Mouse (Mus musculus) liver, adult 2 months (tissue): ENCODE measurements at regions not wholly inside any gene's neighbourhood (a gene's known extent, or its start where the extent isn't known, plus 50 kb on each side); places are given as distances from the start of the nearest gene placed in this dataset.

Experiments used
- CTCF ChIP-seq: fragments of 200-500 bp; IDR thresholded peaks from 2 replicates; pipeline ENCODE4 v1.5.1; 2011; ENCODE audit warnings: low read depth, low read length, control low read depth
- POLR2A ChIP-seq: fragments of 200-500 bp; IDR thresholded peaks from 2 replicates; pipeline ENCODE4 v1.6.1; 2011; ENCODE audit warnings: low read length, control low read depth; ENCODE audit not compliant: insufficient read depth; ENCODE audit errors: extremely low read depth

DNA sequence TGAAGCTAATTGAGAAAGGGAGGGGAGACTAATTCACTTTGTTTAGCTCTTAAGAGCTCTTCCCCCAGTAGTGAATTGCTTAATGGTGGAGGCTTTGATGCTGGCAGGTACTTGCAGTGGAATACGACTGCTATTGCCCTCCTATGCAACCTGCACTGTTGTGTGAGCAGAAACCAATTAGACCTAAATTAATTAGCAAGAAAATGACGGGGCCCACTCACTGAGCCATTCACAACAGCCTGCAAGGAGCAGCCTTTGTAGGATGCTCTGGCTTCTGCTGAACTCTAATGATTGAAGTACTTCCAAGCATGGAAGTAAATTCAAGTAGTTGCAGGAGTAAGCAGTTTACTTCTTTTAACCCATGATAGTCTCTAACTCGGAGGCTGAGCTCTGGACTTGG is 54.8 kb upstream of the Ubash3b start:
- TF ChIP-seq POLR2A, result no peak
- no peak for TF ChIP-seq CTCF
